8 mouse cellular contexts compared by ENCODE assay signal in genomic region chr5:120648569-120649373, GRCm38 (mm10). TPM values are rescaled to one million over a fixed set of nuclear protein-coding genes. Genes with fewer than 3 reads are reported as not detected.
A peak's percentile ranks its signal among the peaks of the same experiment; 100 is the strongest.
DNase-seq lines count a peak whose midpoint lies in the region; ATAC-seq and TF ChIP-seq lines count a peak whose summit lies in the region.

Rasal1 (plus strand) TSS chr5:120648812.

- H3K27me3 ChIP-seq in heart, embryonic 16.5 days (ENCODE audit: control insufficient read depth, insufficient read depth, low read length), result peaks cover 34% of the 10 kb centered on the region
- peaks cover 77% of the 10 kb centered on the region for H3K27me3 ChIP-seq in liver, embryonic 15.5 days
- 0 out of 2 replicates have a peak, but pooled peaks cover 3% of the 10 kb centered on the region for H3K27me3 ChIP-seq in stomach, postnatal 0 days (ENCODE audit: control insufficient read depth, insufficient read depth, low read length)

- 0% methylated on average over 48 of the region's 53 CpGs for WGBS in heart, embryonic 16.5 days
- WGBS in liver, embryonic 15.5 days (ENCODE audit: insufficient replicate concordance), result under 1% methylated on average over 53 of the region's 53 CpGs
- WGBS in stomach, postnatal 0 days, result 2% methylated on average over 48 of the region's 53 CpGs

- DNase-seq in CD4-positive, CD25-positive, alpha-beta regulatory T cell, adult 2 months (ENCODE audit: low read depth, low spot score), result peak; percentile 95
- DNase-seq in adrenal gland, adult 2 months, result peak; percentile 84
- DNase-seq in embryo, embryonic 9.5 days (ENCODE audit: extremely low spot score), result peak; percentile 58
- peak; percentile 13 to 61 for DNase-seq in kidney, postnatal 36 days
- peak; percentile 60 for DNase-seq in neural tube, embryonic 10.5 days (ENCODE audit: extremely low spot score, low spot score)
- peak; percentile 54 for DNase-seq in stomach, postnatal 0 days (ENCODE audit: low spot score)

- peak within 1 kb of the TSS; percentile 49 for H3K4me3 ChIP-seq in heart, embryonic 16.5 days (ENCODE audit: low read length)
- H3K4me3 ChIP-seq in liver, embryonic 15.5 days (replicated peaks), result peak within 1 kb of the TSS; percentile 41
- peak within 1 kb of the TSS; percentile 28 for H3K4me3 ChIP-seq in stomach, postnatal 0 days (ENCODE audit: low read depth, low read length)

- peaks cover 14% of the 10 kb centered on the region for H3K4me1 ChIP-seq in heart, embryonic 16.5 days (ENCODE audit: control insufficient read depth, insufficient read depth, low read length)
- H3K4me1 ChIP-seq in liver, embryonic 15.5 days (replicated peaks), result peaks cover 23% of the 10 kb centered on the region
- H3K4me1 ChIP-seq in stomach, postnatal 0 days (replicated peaks; ENCODE audit: control insufficient read depth, insufficient read depth), result 0 out of 2 replicates have a peak, but pooled peaks cover 2% of the 10 kb centered on the region

- H3K9ac ChIP-seq in heart, embryonic 16.5 days (ENCODE audit: low read length), result peak within 1 kb of the TSS; percentile 46
- no peak within 1 kb of the TSS; the same call in 1 of the 2 replicates for H3K9ac ChIP-seq in liver, embryonic 15.5 days
- H3K9ac ChIP-seq in stomach, postnatal 0 days (ENCODE audit: low read length), result no peak within 1 kb of the TSS

- no peaks in the 10 kb centered on the region for H3K36me3 ChIP-seq in heart, embryonic 16.5 days (ENCODE audit: control insufficient read depth, insufficient read depth)
- H3K36me3 ChIP-seq in liver, embryonic 15.5 days (replicated peaks), result no peaks in the 10 kb centered on the region
- no peaks in the 10 kb centered on the region for H3K36me3 ChIP-seq in stomach, postnatal 0 days (ENCODE audit: control insufficient read depth, insufficient read depth, low read length)

- TF ChIP-seq CTCF in stomach, postnatal 0 days (IDR thresholded peaks at IDR 0.05; ENCODE audit: low read depth), result peak; percentile 57

- no peak within 1 kb of the TSS; the same call in 1 of the 2 replicates for H3K27ac ChIP-seq in heart, embryonic 16.5 days (ENCODE audit: low read length)
- H3K27ac ChIP-seq in liver, embryonic 15.5 days (replicated peaks), result no peak within 1 kb of the TSS
- H3K27ac ChIP-seq in stomach, postnatal 0 days (replicated peaks), result no peak within 1 kb of the TSS

- H3K4me2 ChIP-seq in heart, embryonic 16.5 days (ENCODE audit: low read depth, low read length), result peak within 1 kb of the TSS; percentile 63
- H3K4me2 ChIP-seq in liver, embryonic 15.5 days, result peak within 1 kb of the TSS; percentile 67
- peak within 1 kb of the TSS; percentile 54 for H3K4me2 ChIP-seq in stomach, postnatal 0 days (replicated peaks; ENCODE audit: low read depth)

- H3K9me3 ChIP-seq in heart, embryonic 16.5 days (replicated peaks; ENCODE audit: control insufficient read depth, low read length), result no peaks in the 10 kb centered on the region
- no peaks in the 10 kb centered on the region for H3K9me3 ChIP-seq in liver, embryonic 15.5 days (replicated peaks)
- H3K9me3 ChIP-seq in stomach, postnatal 0 days (ENCODE audit: control insufficient read depth, low read length), result no peaks in the 10 kb centered on the region

- ATAC-seq in heart, embryonic 16.5 days (replicated peaks; ENCODE audit: extremely low read depth, insufficient read depth, low FRiP score), result peak; percentile 61
- peak; percentile 59 for ATAC-seq in liver, embryonic 15.5 days (ENCODE audit: insufficient read depth)
- peak; percentile 61 for ATAC-seq in stomach, postnatal 0 days (ENCODE audit: low FRiP score, low TSS enrichment)

- no peak for TF ChIP-seq EP300 in stomach, postnatal 0 days (optimal IDR thresholded peaks at IDR 0.05)

RNA-seq across cellular contexts. Expression of gene Rasal1, which starts in this region (rescaled TPM):
- 10 to 100 TPM in 1 of 2 experiments, 1 to 10 TPM in 1; 4.6 to 16.1 TPM for total RNA-seq in adrenal gland, adult 2 months (2021)
- 19.0 and 19.2 TPM in 2 replicates for polyA plus RNA-seq in adrenal gland, adult 2 months (2012; rRNA removed)
- 0.70 and 0.74 TPM in 2 replicates for polyA plus RNA-seq in heart, embryonic 16.5 days (2015; fragmentation: Nextera tagmentation; extraction: Ambion mirVana)
- 0.07 and 0.32 TPM in 2 replicates for polyA plus RNA-seq in liver, embryonic 15.5 days (2015; fragmentation: Nextera tagmentation; extraction: Ambion mirVana)
- 0.08 and 0.44 TPM in 2 replicates for polyA plus RNA-seq in stomach, postnatal 0 days (2015; fragmentation: Nextera tagmentation; extraction: Ambion mirVana)

Comparison
In these comparisons a context has a peak if more than half of its experiments do, and no peak if none do; other contexts are left out.
1. RNA of gene Rasal1 (polyA plus RNA-seq): 19.0 to 19.2 TPM in adrenal gland, adult 2 months; 0.70 to 0.74 TPM in heart, embryonic 16.5 days, 0.08 to 0.44 TPM in stomach, postnatal 0 days and 0.07 to 0.32 TPM in liver, embryonic 15.5 days; every median in the first group is over 10 times any median in the second.
2. Peak in ATAC-seq, H3K4me3 ChIP-seq, H3K9ac ChIP-seq and H3K4me2 ChIP-seq in heart, embryonic 16.5 days; RNA of the gene not detected or under 1 TPM.
3. Peak in ATAC-seq, H3K4me3 ChIP-seq and H3K4me2 ChIP-seq in liver, embryonic 15.5 days; RNA of the gene not detected or under 1 TPM.
4. Peak in DNase-seq, ATAC-seq, H3K4me3 ChIP-seq and H3K4me2 ChIP-seq in stomach, postnatal 0 days; RNA of the gene not detected or under 1 TPM.
5. DNase-seq: peak in every context shown above with its lines; median percentile 95 in CD4-positive, CD25-positive, alpha-beta regulatory T cell, adult 2 months; 84 in adrenal gland, adult 2 months; 60 in neural tube, embryonic 10.5 days; 58 in embryo, embryonic 9.5 days; 54 in stomach, postnatal 0 days; 37 in kidney, postnatal 36 days.
6. Peak in every context shown above with its lines, with median percentiles within 50 percentile points of each other: ATAC-seq, H3K4me2 ChIP-seq and H3K4me3 ChIP-seq.